Mouse (Mus musculus): ENCODE data around the gene Notch4. TPM values are rescaled to one million over a fixed set of nuclear protein-coding genes. Genes with fewer than 3 reads are reported as not detected.

Notch4 gene
- polyA plus RNA-seq, 1 experiment from 2014 or later = 13.1 TPM

DNA sequence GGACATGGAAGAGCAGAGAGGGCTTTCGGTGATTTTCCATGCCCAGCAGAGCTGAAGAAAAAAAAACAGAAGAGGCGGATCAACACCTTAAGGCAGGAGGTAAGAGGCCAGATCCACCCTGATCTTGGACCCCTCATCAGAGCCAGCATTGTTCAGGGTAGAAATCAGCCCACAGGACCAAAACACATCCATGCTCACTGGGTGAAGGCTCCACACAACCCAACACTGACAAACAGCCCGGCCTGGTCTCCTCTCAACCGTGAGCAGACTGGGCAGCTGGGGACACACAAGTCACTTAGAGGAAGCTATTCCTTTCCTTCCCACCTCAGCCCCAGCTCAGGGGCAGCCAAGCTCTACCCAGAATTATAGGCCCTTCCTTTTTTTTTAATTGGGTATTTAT, 16.5 kb upstream of the Notch4 start:
- WGBS = 95% methylated on average over 4 of the region's 4 CpGs
- Histone ChIP-seq H3K27ac (ENCODE audit: low read depth, low read length) (no peak overlapping the region), H3K27me3 (ENCODE audit: control insufficient read depth, insufficient read depth, low read length) (no peaks in the 10 kb centered on the region), H3K9me3 (ENCODE audit: control insufficient read depth, low read length) (no peaks in the 10 kb centered on the region), H3K9ac (ENCODE audit: low read length) (no peak overlapping the region), H3K36me3 (ENCODE audit: control insufficient read depth, insufficient read depth, low read length) (no peaks in the 10 kb centered on the region), H3K4me2 (ENCODE audit: low read depth) (no peak overlapping the region), H3K4me3 (ENCODE audit: low read depth, low read length) (no peak overlapping the region), H3K4me1 (ENCODE audit: control insufficient read depth, insufficient read depth, low read length) (no peaks in the 10 kb centered on the region)
- ATAC-seq (ENCODE audit: insufficient read depth, low FRiP score, low TSS enrichment) (no peak), DNase-seq (ENCODE audit: low spot score) (no peak)

DNA sequence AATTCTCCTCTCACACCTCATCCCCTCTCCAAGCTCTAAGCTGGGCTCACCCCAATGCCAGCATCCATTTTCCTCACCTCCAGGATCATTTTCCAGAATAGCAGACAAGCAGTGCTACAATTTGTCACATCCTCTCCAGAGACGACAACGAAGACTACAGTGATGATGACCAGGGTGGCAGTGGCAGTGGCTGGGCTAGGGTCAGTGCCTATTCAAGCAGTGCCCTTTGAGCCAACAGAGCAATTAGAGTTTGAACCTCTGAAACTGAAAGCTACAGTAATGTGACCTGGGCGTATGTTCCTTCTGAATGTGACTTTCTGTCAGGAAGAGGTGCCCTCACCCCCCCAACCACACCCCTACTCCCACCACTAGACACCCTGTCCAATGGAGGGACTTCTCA, 14.9 kb upstream of the Notch4 start:
- Histone ChIP-seq H3K36me3 (ENCODE audit: control insufficient read depth, insufficient read depth, low read length) (no peaks in the 10 kb centered on the region), H3K9ac (ENCODE audit: low read length) (no peak overlapping the region), H3K4me3 (ENCODE audit: low read depth, low read length) (no peak overlapping the region), H3K27me3 (ENCODE audit: control insufficient read depth, insufficient read depth, low read length) (no peaks in the 10 kb centered on the region), H3K27ac (ENCODE audit: low read depth, low read length) (no peak overlapping the region), H3K9me3 (ENCODE audit: control insufficient read depth, low read length) (no peaks in the 10 kb centered on the region), H3K4me2 (ENCODE audit: low read depth) (no peak overlapping the region), H3K4me1 (ENCODE audit: control insufficient read depth, insufficient read depth, low read length) (no peaks in the 10 kb centered on the region)
- DNase-seq (ENCODE audit: low spot score) (no peak), ATAC-seq (ENCODE audit: insufficient read depth, low FRiP score, low TSS enrichment) (no peak)
- WGBS = 95% methylated on average over 3 of the region's 3 CpGs

DNA sequence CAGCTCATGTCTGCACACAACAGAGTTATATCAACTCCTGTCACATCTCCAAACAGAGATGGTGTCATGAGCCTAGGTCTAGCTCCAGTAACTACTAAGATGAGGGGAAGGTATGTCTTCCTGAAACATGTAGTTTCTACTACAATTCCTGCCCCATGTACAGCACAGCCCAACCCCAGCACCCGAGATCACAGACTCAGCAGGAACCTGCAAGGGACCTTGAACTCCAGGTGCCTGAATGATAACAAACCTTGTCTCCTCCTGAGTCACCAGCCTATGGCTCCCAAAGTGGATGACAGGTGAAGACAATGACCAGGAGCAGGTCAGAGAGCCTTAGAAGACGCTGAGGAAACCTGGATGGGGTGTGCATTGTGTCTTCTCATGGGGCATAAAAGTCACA, 14.2 kb upstream of the Notch4 start:
- Histone ChIP-seq H3K4me3 (ENCODE audit: low read depth, low read length) (no peak overlapping the region), H3K27me3 (ENCODE audit: control insufficient read depth, insufficient read depth, low read length) (no peaks in the 10 kb centered on the region), H3K4me2 (ENCODE audit: low read depth) (no peak overlapping the region), H3K27ac (ENCODE audit: low read depth, low read length) (no peak overlapping the region), H3K9me3 (ENCODE audit: control insufficient read depth, low read length) (no peaks in the 10 kb centered on the region), H3K9ac (ENCODE audit: low read length) (no peak overlapping the region), H3K36me3 (ENCODE audit: control insufficient read depth, insufficient read depth, low read length) (no peaks in the 10 kb centered on the region), H3K4me1 (ENCODE audit: control insufficient read depth, insufficient read depth, low read length) (no peaks in the 10 kb centered on the region)
- 76% methylated on average over 2 of the region's 2 CpGs for WGBS
- DNase-seq (ENCODE audit: low spot score) (no peak), ATAC-seq (ENCODE audit: insufficient read depth, low FRiP score, low TSS enrichment) (no peak)

DNA sequence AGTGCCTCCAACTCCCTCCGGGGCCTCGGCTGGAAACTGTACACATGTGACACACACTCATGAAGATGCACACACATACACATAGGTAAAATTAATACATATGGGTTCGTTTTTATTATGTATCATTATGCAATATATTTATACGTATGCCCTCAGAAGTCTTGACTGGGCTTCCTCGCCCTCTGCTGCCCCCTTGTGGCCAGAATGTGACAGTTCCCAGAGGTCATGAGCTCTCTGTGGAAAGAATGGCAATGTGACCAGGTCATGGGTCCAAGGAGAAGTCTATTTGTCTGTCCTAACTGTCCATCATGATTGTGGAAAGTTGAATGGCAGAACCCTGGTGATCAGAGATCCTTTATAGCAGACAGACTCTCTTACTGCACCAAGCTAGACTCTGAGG, 8.6 kb upstream of the Notch4 start:
- 30% methylated on average over 5 of the region's 5 CpGs for WGBS
- Histone ChIP-seq H3K36me3 (ENCODE audit: control insufficient read depth, insufficient read depth, low read length) (no peaks in the 10 kb centered on the region), H3K27ac (ENCODE audit: low read depth, low read length) (no peak overlapping the region), H3K4me3 (ENCODE audit: low read depth, low read length) (no peak overlapping the region), H3K4me1 (ENCODE audit: control insufficient read depth, insufficient read depth, low read length) (no peaks in the 10 kb centered on the region), H3K9me3 (ENCODE audit: control insufficient read depth, low read length) (no peaks in the 10 kb centered on the region), H3K4me2 (ENCODE audit: low read depth) (no peak overlapping the region), H3K27me3 (ENCODE audit: control insufficient read depth, insufficient read depth, low read length) (no peaks in the 10 kb centered on the region), H3K9ac (ENCODE audit: low read length) (no peak overlapping the region)
- DNase-seq (ENCODE audit: low spot score) (peak; percentile 78), ATAC-seq (ENCODE audit: insufficient read depth, low FRiP score, low TSS enrichment) (no peak)

DNA sequence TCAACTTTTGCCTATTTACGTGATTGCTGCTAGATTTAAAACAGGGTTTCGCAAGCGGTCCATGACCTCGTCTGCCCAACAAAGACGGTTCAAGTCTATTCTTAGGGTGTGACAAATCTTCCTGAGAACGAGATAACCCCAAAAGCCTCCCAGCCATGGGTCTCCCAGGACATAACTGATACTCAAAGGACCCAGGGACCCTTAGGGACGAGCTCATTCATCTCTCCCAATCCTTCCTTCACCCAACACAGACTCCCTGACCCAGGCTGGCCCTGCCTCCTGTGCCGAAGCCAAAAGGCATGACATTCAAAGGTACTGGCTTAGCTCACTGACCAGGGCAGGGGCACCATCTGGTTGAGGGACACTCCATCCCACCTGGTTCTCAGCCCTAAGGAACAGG, 7.7 kb upstream of the Notch4 start:
- no peaks in the 10 kb centered on the region for H3K36me3 ChIP-seq (ENCODE audit: control insufficient read depth, insufficient read depth, low read length)

DNA sequence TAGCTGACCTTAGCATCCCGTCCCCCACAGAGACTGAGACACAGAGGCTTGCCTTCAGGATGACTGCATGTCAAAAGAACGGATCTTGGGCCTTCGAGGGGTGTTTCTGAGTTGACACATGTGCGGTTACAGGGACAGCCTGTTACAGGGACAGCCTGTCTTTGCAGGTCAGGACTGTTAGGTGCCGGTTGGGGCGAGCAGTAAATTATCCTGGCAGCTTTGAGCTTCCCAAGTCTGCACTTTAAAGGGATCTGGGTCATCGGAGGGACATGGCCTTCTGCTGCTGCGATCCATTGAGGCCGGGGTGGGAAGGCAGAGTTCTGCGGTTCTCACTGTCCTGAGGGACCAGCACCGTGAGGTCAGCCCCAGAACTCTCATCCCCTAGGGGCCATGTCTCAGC, 6.7 kb upstream of the Notch4 start:
- no peaks in the 10 kb centered on the region for H3K4me1 ChIP-seq (ENCODE audit: control insufficient read depth, insufficient read depth, low read length)
- H3K9ac ChIP-seq (ENCODE audit: low read length) = no peak overlapping the region
- H3K36me3 ChIP-seq (ENCODE audit: control insufficient read depth, insufficient read depth, low read length) = no peaks in the 10 kb centered on the region
- H3K9me3 ChIP-seq (ENCODE audit: control insufficient read depth, low read length) = no peaks in the 10 kb centered on the region
- no peak overlapping the region for H3K4me2 ChIP-seq (ENCODE audit: low read depth)
- WGBS = 48% methylated on average over 11 of the region's 11 CpGs
- H3K27me3 ChIP-seq (ENCODE audit: control insufficient read depth, insufficient read depth, low read length) = no peaks in the 10 kb centered on the region
- H3K4me3 ChIP-seq (ENCODE audit: low read depth, low read length) = no peak overlapping the region
- ATAC-seq (ENCODE audit: insufficient read depth, low FRiP score, low TSS enrichment) (no peak), DNase-seq (ENCODE audit: low spot score) (no peak)
- H3K27ac ChIP-seq (ENCODE audit: low read depth, low read length) = no peak overlapping the region

More for the DNA sequence above, 7.7 kb upstream of the Notch4 start:
- no peak for DNase-seq (ENCODE audit: low spot score)
- H3K4me2 ChIP-seq (ENCODE audit: low read depth) = no peak overlapping the region
- no peak overlapping the region for H3K9ac ChIP-seq (ENCODE audit: low read length)
- ATAC-seq (ENCODE audit: insufficient read depth, low FRiP score, low TSS enrichment) = no peak
- 88% methylated on average over 8 of the region's 8 CpGs for WGBS
- H3K4me1 ChIP-seq (ENCODE audit: control insufficient read depth, insufficient read depth, low read length) = no peaks in the 10 kb centered on the region
- H3K9me3 ChIP-seq (ENCODE audit: control insufficient read depth, low read length) = no peaks in the 10 kb centered on the region
- no peaks in the 10 kb centered on the region for H3K27me3 ChIP-seq (ENCODE audit: control insufficient read depth, insufficient read depth, low read length)
- H3K27ac ChIP-seq (ENCODE audit: low read depth, low read length) = no peak overlapping the region
- H3K4me3 ChIP-seq (ENCODE audit: low read depth, low read length) = no peak overlapping the region

DNA sequence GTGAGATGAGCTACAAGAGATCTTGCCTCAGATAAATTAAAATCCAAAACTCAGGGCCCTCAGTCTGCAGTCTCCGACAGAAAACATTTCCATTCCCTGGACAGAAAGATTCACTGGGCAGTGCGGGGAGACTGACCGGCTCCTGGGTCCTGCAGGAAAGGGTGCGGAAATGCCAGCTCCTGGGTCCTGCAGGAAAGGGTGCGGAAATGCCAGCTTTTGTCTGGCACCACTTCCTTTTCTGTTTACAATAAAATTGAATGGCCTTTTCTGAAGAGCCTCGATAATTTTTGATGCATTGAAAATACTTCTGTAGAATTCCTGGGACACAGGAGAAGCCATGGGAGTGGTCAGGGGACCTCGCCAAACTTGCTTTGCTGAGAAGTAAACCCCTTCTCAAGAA, 5.0 kb upstream of the Notch4 start:
- no peak for ATAC-seq (ENCODE audit: insufficient read depth, low FRiP score, low TSS enrichment)
- DNase-seq (ENCODE audit: low spot score) = no peak
- Histone ChIP-seq H3K9ac (ENCODE audit: low read length) (no peak overlapping the region), H3K4me2 (ENCODE audit: low read depth) (no peak overlapping the region), H3K36me3 (ENCODE audit: control insufficient read depth, insufficient read depth, low read length) (no peaks in the 10 kb centered on the region), H3K4me3 (ENCODE audit: low read depth, low read length) (no peak overlapping the region), H3K27me3 (ENCODE audit: control insufficient read depth, insufficient read depth, low read length) (no peaks in the 10 kb centered on the region), H3K4me1 (ENCODE audit: control insufficient read depth, insufficient read depth, low read length) (no peaks in the 10 kb centered on the region), H3K9me3 (ENCODE audit: control insufficient read depth, low read length) (no peaks in the 10 kb centered on the region), H3K27ac (ENCODE audit: low read depth, low read length) (no peak overlapping the region)
- WGBS = 87% methylated on average over 7 of the region's 7 CpGs

DNA sequence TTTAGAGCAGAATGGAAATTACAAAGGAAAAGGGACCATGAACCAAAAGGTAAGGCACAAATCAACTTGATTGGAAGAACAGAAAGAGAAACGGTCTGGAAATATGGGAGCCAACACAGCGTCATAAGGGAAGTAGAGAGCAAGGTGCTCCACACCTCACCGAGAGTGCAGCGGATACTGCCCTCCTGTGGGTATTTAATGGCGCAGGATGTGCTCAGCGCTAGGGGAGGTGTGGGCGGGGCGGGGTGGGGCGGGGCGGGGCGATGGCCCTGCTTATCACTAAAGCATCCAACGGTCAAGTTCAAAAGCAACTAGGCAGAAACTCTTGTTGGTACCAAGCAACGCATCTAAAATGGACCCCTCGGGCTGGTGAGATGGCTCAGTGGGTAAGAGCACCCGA, 4.2 kb upstream of the Notch4 start:
- Histone ChIP-seq H3K9me3 (ENCODE audit: control insufficient read depth, low read length) (no peaks in the 10 kb centered on the region), H3K36me3 (ENCODE audit: control insufficient read depth, insufficient read depth, low read length) (no peaks in the 10 kb centered on the region), H3K4me3 (ENCODE audit: low read depth, low read length) (no peak overlapping the region), H3K27me3 (ENCODE audit: control insufficient read depth, insufficient read depth, low read length) (no peaks in the 10 kb centered on the region), H3K9ac (ENCODE audit: low read length) (no peak overlapping the region), H3K4me1 (ENCODE audit: control insufficient read depth, insufficient read depth, low read length) (no peaks in the 10 kb centered on the region), H3K27ac (ENCODE audit: low read depth, low read length) (no peak overlapping the region), H3K4me2 (ENCODE audit: low read depth) (no peak overlapping the region)
- DNase-seq (ENCODE audit: low spot score) (no peak), ATAC-seq (ENCODE audit: insufficient read depth, low FRiP score, low TSS enrichment) (no peak)
- 27% methylated on average over 15 of the region's 15 CpGs for WGBS

DNA sequence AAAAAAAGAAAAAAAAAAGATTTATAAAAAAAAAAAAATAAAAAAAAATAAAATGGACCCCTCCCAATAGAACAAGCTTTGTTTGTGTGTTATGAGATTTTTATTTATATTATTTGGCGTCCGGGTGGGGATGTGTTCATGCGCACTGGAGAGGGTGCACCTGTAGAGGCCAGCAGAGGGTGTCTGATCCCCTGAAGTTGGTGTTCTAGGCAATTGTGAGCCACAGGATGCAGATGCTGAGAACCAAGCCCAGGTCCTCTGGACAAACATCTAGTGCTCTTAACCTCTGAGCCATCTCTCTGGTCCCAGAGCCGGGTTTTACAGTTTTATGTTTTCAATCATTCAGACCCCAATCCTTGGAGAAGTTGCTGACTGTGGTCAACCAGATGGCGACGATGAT, 3.6 kb upstream of the Notch4 start:
- no peaks in the 10 kb centered on the region for H3K4me1 ChIP-seq (ENCODE audit: control insufficient read depth, insufficient read depth, low read length)
- no peaks in the 10 kb centered on the region for H3K27me3 ChIP-seq (ENCODE audit: control insufficient read depth, insufficient read depth, low read length)
- H3K36me3 ChIP-seq (ENCODE audit: control insufficient read depth, insufficient read depth, low read length) = no peaks in the 10 kb centered on the region
- H3K4me2 ChIP-seq (ENCODE audit: low read depth) = no peak overlapping the region
- 98% methylated on average over 6 of the region's 6 CpGs for WGBS
- ATAC-seq (ENCODE audit: insufficient read depth, low FRiP score, low TSS enrichment) (no peak), DNase-seq (ENCODE audit: low spot score) (no peak)
- no peak overlapping the region for H3K4me3 ChIP-seq (ENCODE audit: low read depth, low read length)
- H3K9me3 ChIP-seq (ENCODE audit: control insufficient read depth, low read length) = no peaks in the 10 kb centered on the region
- H3K27ac ChIP-seq (ENCODE audit: low read depth, low read length) = no peak overlapping the region
- H3K9ac ChIP-seq (ENCODE audit: low read length) = no peak overlapping the region

Measured in neural tube, embryonic 11.5 days (tissue).